Mouse (Mus musculus): ENCODE measurements at regions not wholly inside any gene's neighbourhood (a gene's known extent, or its start where the extent isn't known, plus 50 kb on each side); places are given as distances from the start of the nearest gene placed in this dataset.

GRCm38 (mm10) chr3:38105022-38105857 lies 379.4 kb downstream of the Ankrd50 start:
- TF ChIP-seq CTCF (IDR thresholded peaks at IDR 0.05; ENCODE audit: low read depth, low read length) (no peak), POLR2A (IDR thresholded peaks at IDR 0.05; ENCODE audit: extremely low read depth, insufficient read depth, low read length) (no peak)
